Mouse (Mus musculus): ENCODE data around the gene Vrk2.

DNA sequence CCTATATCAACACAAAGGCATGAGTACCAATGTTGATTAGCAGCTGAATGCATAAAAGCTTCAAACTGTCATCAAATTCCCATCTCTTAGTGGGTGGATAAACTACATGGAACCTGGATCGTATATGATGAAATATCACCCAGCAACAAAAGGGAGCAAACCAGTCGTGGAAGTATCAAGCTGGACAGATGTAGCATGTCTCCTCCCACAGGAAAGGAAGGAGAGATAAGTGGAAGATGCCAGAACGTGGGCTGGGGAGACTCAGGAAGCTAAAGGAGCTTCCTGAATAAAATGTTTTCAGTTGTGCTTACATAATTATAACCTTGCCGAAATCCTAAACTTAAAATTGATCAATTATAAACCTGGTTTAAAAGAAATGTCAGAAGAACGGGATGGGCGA is 3.3 kb upstream of the Vrk2 start:
- TF ChIP-seq POLR2A (IDR thresholded peaks at IDR 0.05; ENCODE audit: borderline replicate concordance, low read depth, low read length) (no peak), CTCF (IDR thresholded peaks at IDR 0.05; ENCODE audit: low read depth, low read length) (no peak)

All from bone marrow macrophage, adult 2 months (primary cell).